Comparison of ENCODE assay signal across 7 mouse cellular contexts in the genomic region with DNA sequence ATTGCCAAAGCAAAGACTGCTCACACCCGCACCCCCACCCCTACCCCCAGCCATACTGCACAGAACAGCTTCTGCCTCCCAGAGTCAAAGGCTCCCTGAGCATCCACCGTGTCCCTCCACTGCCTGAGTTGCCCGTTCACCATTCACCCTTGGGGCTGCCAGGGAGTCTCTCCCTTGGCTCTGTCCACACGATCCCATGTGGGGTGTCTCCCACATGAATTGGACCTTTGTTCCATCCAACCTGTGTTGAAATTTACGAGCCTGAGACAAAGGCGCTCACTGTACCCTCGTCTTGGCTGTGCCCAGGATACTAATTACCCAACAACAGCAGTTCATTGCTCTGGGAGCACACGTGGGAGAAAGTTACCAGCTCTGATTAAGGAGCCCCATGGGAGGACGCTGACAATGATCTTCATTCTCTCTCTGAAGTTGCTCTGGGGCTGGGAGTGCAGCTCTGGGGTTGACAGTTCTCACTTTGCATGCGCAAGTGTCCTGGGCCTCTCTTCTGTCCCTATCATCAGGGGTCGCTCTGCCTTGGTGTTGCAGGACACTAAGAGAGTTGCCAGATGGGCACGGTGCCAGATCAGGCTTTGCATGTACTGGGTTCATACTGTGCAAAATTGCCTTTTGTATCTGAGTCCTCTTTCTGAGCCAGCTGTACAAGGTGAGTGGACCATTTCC.
DNase-seq lines count a peak whose midpoint lies in the region; ATAC-seq and TF ChIP-seq lines count a peak whose summit lies in the region.

No protein-coding gene starts in this region.

- no peaks in the 10 kb centered on the region for H3K36me3 ChIP-seq in embryonic facial prominence, embryonic 15.5 days
- no peaks in the 10 kb centered on the region for H3K36me3 ChIP-seq in intestine, embryonic 15.5 days
- no peaks in the 10 kb centered on the region for H3K36me3 ChIP-seq in midbrain, embryonic 12.5 days
- H3K36me3 ChIP-seq in heart, adult 2 months (ENCODE audit: control insufficient read depth, insufficient read depth, low read length), result no peaks in the 10 kb centered on the region

- TF ChIP-seq EP300 in heart, adult 2 months (IDR thresholded peaks at IDR 0.05; ENCODE audit: insufficient read depth, low read depth, low read length), result no peak

- no peak overlapping the region for H3K4me2 ChIP-seq in embryonic facial prominence, embryonic 15.5 days (replicated peaks)
- H3K4me2 ChIP-seq in intestine, embryonic 15.5 days (replicated peaks), result no peak overlapping the region
- H3K4me2 ChIP-seq in midbrain, embryonic 12.5 days (replicated peaks), result no peak overlapping the region

- ATAC-seq in embryonic facial prominence, embryonic 15.5 days (ENCODE audit: insufficient number of reproducible peaks, low FRiP score, low TSS enrichment, low read depth), result peak; percentile 39; the same call in 1 of the 2 replicates
- peak; percentile 92 for ATAC-seq in intestine, embryonic 15.5 days
- ATAC-seq in midbrain, embryonic 12.5 days (ENCODE audit: low FRiP score, low read depth), result peak; percentile 79

- H3K9ac ChIP-seq in embryonic facial prominence, embryonic 15.5 days, result no peak overlapping the region
- no peak overlapping the region for H3K9ac ChIP-seq in intestine, embryonic 15.5 days
- H3K9ac ChIP-seq in midbrain, embryonic 12.5 days (replicated peaks), result no peak overlapping the region
- H3K9ac ChIP-seq in heart, adult 2 months (ENCODE audit: low read depth, low read length), result no peak overlapping the region

- no peak overlapping the region for H3K4me3 ChIP-seq in embryonic facial prominence, embryonic 15.5 days (replicated peaks)
- no peak overlapping the region for H3K4me3 ChIP-seq in intestine, embryonic 15.5 days (replicated peaks)
- no peak overlapping the region for H3K4me3 ChIP-seq in midbrain, embryonic 12.5 days
- no peak overlapping the region for H3K4me3 ChIP-seq in heart, adult 2 months

- 50% methylated on average over 12 of the region's 12 CpGs for WGBS in embryonic facial prominence, embryonic 15.5 days
- WGBS in intestine, embryonic 15.5 days, result 68% methylated on average over 12 of the region's 12 CpGs
- WGBS in midbrain, embryonic 12.5 days, result 65% methylated on average over 12 of the region's 12 CpGs
- 75% methylated on average over 12 of the region's 12 CpGs for WGBS in heart, adult 2 months

- peak; percentile 88 for DNase-seq in retina, postnatal 1 day
- no peak for DNase-seq in retina, embryonic 14.5 days (ENCODE audit: low spot score)
- no peak for DNase-seq in spleen, adult 18-20 months
- no peak for DNase-seq in heart, adult 2 months

- H3K4me1 ChIP-seq in embryonic facial prominence, embryonic 15.5 days, result 0 out of 2 replicates have a peak, but pooled peaks cover 5% of the 10 kb centered on the region
- H3K4me1 ChIP-seq in intestine, embryonic 15.5 days (replicated peaks), result no peaks in the 10 kb centered on the region
- peaks cover 36% of the 10 kb centered on the region for H3K4me1 ChIP-seq in midbrain, embryonic 12.5 days
- H3K4me1 ChIP-seq in heart, adult 2 months (ENCODE audit: control insufficient read depth, insufficient read depth, low read length), result no peaks in the 10 kb centered on the region

- H3K79me2 ChIP-seq in heart, adult 2 months (replicated peaks; ENCODE audit: control insufficient read depth, insufficient read depth, low read length), result no peaks in the 10 kb centered on the region

- H3K27ac ChIP-seq in embryonic facial prominence, embryonic 15.5 days (replicated peaks), result no peak overlapping the region
- no peak overlapping the region for H3K27ac ChIP-seq in intestine, embryonic 15.5 days
- H3K27ac ChIP-seq in midbrain, embryonic 12.5 days (replicated peaks), result peak overlapping the region; percentile 65
- H3K27ac ChIP-seq in heart, adult 2 months, result no peak overlapping the region

- intact Hi-C loops in heart, adult 2 months (cut with DNase I), result no loop called here

- no peak for TF ChIP-seq POLR2A in heart, adult 2 months (IDR thresholded peaks at IDR 0.05; ENCODE audit: insufficient read depth, low read depth, low read length)

- no peak for TF ChIP-seq CTCF in heart, adult 2 months (IDR thresholded peaks at IDR 0.05)

- no peaks in the 10 kb centered on the region for H3K9me3 ChIP-seq in embryonic facial prominence, embryonic 15.5 days (replicated peaks)
- no peaks in the 10 kb centered on the region for H3K9me3 ChIP-seq in intestine, embryonic 15.5 days
- H3K9me3 ChIP-seq in midbrain, embryonic 12.5 days, result no peaks in the 10 kb centered on the region

- no peaks in the 10 kb centered on the region for H3K27me3 ChIP-seq in embryonic facial prominence, embryonic 15.5 days
- no peaks in the 10 kb centered on the region for H3K27me3 ChIP-seq in intestine, embryonic 15.5 days (replicated peaks)
- no peaks in the 10 kb centered on the region for H3K27me3 ChIP-seq in midbrain, embryonic 12.5 days
- no peaks in the 10 kb centered on the region for H3K27me3 ChIP-seq in heart, adult 2 months (ENCODE audit: control insufficient read depth, insufficient read depth, low read length)

Comparison
In these comparisons a context has a peak if more than half of its experiments do, and no peak if none do; other contexts are left out.
1. ATAC-seq: peak in every context shown above with its lines; median percentile 92 in intestine, embryonic 15.5 days; 79 in midbrain, embryonic 12.5 days; 39 in embryonic facial prominence, embryonic 15.5 days.